Mouse (Mus musculus) neural tube, postnatal 0 days (tissue): ENCODE data around the gene Cd99l2. TPM values are rescaled to one million over a fixed set of nuclear protein-coding genes. Genes with fewer than 3 reads are reported as not detected.

Experiments
- microRNA-seq: library from miRNA; unstranded; fragments of <30 nt; microRNA quantifications from one replicate; pipeline ENCODE4, GENCODE M21; 2016
- polyA plus RNA-seq: library from polyadenylated mRNA; unstranded; fragments of >200 nt; fragmentation: Nextera tagmentation; extraction: Ambion mirVana; gene quantifications from 2 replicates; pipeline ENCODE4 v1.2.1, GENCODE M21; 2015

The Cd99l2 gene
- polyA plus RNA-seq: 77.9 and 82.5 TPM in 2 replicates

GRCm38 (mm10) chrX:71492634-71493278 lies at the start of gene Cd99l2:
Gene Cd99l2, minus strand, starts transcription at chrX:71492849.

Small RNA genes lying within 50 kb of the gene (microRNA-seq; reads per million reads assigned to microRNA genes)
- gene Gm23945: not detected

Other genes with a start within 250 kb of the Cd99l2 start
- 12.1 and 13.9 TPM in 2 replicates for gene Mtmr1, start 128.1 kb downstream of the Cd99l2 start, polyA plus RNA-seq
- gene Hmgb3, start 63.1 kb upstream of the Cd99l2 start, polyA plus RNA-seq: 306 and 333 TPM in 2 replicates
- gene Gpr50, start 170.8 kb upstream of the Cd99l2 start, polyA plus RNA-seq: 1.5 and 1.6 TPM in 2 replicates